Mouse (Mus musculus): Measurements from ENCODE around the gene Itpr2.

The Itpr2 gene

GRCm38 (mm10) chr6:146184771-146185170 is 317.3 kb downstream of the Itpr2 start:
- in situ Hi-C loops (cut with MboI, MseI), result loop anchor here (10.0 kb wide), 1 partner anchor 170 kb away; no protein-coding TSS in a partner anchor

DNA sequence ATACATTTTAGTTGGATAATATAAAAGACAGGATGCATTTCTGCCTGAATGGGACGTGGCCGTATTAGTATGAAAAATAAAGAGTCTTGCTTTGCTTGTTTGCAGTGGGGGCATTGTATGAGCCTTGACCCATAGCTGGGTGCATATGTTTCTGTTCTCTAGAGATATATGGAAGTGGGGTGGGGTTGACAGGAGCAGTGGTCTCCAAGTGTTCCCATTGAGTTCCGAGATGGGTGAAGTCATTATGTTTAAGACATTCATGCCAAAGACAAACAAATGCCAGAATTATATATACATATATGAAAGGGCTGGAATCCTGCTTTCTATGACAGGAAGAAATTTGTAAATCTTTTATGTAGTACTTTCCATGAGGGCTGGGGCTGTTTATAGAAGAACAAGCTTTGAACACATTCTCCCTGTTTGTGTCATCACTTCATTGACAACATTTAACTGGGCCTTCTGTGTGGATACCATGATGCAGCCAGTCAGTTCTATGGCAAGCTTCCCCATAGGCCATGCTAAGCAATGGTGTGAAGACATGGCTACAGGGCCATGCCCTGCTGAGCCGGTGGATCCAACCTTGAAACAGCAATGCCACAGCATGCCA is 327.3 kb downstream of the Itpr2 start:
- in situ Hi-C loops (cut with MboI, MseI), result no loop called here

DNA sequence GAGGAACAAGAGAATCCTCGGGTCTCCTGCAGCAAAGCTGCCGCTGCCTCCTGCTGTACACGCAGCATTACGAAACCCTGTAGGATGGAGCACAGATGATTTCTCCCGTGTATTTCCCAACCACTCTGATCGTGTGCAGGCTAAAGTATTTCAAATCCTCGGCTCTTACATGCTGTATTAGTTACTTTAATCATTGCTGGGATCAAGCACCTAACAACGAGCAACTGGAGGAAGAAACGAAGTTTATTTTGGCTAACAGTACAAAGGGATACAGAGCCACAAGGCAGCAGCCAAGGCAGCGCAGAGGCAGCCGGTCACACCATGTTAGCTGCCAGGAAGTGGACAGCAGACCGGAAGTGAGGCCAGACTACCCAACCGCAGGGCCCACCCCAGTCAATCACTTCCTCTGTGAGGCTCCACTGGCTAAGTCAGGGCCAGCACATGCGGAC is 331.4 kb downstream of the Itpr2 start:
- in situ Hi-C loops (cut with MboI, MseI), result no loop called here

GRCm38 (mm10) chr6:146167207-146167606 is 334.8 kb downstream of the Itpr2 start:
- in situ Hi-C loops (cut with MboI, MseI), result no loop called here

DNA sequence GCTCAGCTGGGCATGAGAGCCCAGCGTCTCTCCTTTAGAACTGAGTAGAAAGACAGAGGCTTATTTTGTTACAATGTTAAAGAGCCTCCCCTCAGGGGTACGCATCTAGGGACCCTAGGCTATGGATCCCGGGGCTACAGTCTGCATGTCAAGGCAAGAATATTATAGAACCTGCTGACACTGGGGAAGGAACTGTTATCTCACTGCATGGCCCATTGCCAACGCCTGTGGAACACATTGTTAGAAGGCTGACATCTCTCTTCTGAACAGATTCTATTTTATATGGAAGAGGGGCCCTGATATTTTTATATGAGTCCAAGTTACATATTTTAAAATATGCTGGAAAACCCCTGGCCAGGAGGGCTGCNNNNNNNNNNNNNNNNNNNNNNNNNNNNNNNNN is 342.4 kb downstream of the Itpr2 start:
- in situ Hi-C loops (cut with MboI, MseI), result loop anchor here (10.0 kb wide), 1 partner anchor 145 kb away; no protein-coding TSS in a partner anchor

DNA sequence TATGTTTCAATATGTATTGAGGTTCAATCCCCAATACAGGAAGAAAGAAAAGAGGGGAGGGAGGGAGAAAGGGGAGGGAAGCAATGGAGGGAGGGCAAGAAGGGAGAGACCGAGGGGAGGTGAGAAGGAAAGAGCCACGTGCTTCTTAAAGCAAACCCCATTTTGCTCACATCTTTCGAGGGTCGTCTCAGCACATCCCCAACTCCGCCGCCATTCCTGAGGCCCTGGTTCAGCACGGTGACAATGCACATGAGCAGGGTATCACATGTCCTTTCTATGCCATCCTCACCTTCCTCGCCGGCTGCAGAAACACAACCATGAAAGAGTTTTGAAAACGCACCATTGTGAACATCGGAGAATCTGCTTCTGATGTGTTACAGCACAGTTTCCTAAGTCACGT is 343.3 kb downstream of the Itpr2 start:
- in situ Hi-C loops (cut with MboI, MseI), result loop anchor here (10.0 kb wide), 1 partner anchor 144 kb away; no protein-coding TSS in a partner anchor

DNA sequence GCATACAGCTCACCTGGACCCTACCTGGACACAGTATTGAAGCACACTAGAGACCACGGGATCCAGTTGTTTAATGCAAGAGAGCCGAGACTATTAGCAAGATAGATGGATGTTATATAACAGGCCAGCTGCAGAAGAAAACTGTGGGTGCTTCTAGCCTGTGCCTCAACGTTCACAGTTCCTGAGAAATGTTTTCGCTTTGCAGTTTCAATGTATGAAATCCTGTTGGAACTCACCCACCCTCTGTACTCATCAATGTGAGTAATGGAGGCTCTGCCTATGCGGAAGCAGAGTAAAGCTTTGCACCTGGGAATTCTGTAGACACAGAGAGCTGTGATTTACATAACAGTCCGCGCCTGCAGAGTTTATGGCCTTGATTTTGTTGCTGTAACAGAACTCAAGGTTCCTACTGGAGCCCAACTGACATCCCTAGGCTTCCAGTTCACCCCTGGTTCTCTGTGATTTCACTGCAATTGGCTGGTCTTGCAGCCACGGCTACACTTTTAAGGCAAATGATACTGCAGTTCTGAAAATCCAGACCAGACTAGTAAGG is 344.0 kb downstream of the Itpr2 start:
- in situ Hi-C loops (cut with MboI, MseI), result loop anchor here (10.0 kb wide), 1 partner anchor 143 kb away; no protein-coding TSS in a partner anchor

DNA sequence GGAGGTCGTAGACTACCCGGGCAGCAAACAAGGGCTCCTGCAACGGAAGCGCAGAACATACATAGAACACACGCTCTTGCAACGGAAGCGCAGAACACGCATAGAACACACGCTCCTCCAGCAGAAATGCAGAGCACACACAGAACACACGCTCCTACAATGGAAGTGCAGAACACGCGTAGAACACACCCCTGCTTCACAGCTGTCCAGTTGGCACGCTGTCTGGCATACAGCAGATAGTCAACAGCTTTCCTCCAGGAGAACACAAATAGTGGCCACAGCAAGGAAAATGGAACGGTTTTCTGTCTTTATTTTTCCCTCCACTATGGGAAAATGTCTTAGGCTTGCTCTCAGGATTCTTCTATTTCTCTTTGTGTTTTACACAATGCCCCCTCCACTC is 344.9 kb downstream of the Itpr2 start:
- in situ Hi-C loops (cut with MboI, MseI), result loop anchor here (10.0 kb wide), 1 partner anchor 142 kb away; no protein-coding TSS in a partner anchor

DNA sequence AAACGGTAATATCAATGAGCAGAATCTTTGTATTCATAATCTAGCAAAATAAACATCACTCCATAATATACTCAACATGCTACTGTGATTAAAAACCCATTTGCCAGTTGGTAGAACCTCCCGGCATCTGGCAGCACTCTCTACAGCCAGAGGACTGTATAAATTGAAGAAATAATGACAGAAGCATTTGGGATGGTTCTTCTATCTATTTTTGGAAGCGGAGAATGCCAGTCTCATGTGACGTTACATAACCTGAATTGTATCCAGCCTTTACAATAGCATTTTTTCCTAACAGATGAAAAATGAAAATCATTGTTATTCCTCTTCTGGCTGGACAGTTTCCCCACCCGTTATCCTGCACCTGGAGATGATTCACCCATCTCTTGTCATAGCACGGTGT is 345.5 kb downstream of the Itpr2 start:
- in situ Hi-C loops (cut with MboI, MseI), result loop anchor here (10.0 kb wide), 1 partner anchor 142 kb away; no protein-coding TSS in a partner anchor

DNA sequence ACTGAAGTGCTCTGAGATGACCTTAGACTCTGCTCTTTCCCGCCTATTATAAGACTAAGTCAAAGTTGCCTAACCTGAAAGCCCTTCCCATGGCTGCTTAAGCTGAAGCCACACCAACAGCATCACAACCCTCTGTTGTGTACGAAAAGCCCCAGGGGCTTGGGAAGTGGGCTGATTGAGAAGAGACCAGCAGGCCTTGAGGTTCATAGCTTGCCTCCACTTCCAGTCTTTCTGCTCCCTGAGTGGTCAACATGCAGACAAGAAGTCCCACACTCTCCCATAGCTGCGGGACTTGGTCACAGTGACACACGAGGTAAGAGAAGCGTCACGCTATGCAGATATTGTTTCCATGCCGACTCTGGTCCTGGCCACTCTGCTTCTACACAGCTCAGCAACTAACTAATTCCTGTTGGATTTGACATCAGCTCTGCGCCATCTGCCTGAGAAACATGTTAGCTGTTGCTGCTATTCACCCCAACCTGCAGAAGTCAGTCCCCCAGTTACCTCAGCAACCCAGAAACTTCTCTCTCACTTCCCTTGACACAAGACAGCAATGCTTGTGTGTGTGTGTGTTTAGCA is 346.8 kb downstream of the Itpr2 start:
- in situ Hi-C loops (cut with MboI, MseI), result loop anchor here (10.0 kb wide), 1 partner anchor 140 kb away; no protein-coding TSS in a partner anchor

- in situ Hi-C loops (cut with MboI, MseI), result loop anchor here (10.0 kb wide), 1 partner anchor 138 kb away; no protein-coding TSS in a partner anchor
Observed at GRCm38 (mm10) chr6:146152843-146153242, 349.2 kb downstream of the Itpr2 start.

DNA sequence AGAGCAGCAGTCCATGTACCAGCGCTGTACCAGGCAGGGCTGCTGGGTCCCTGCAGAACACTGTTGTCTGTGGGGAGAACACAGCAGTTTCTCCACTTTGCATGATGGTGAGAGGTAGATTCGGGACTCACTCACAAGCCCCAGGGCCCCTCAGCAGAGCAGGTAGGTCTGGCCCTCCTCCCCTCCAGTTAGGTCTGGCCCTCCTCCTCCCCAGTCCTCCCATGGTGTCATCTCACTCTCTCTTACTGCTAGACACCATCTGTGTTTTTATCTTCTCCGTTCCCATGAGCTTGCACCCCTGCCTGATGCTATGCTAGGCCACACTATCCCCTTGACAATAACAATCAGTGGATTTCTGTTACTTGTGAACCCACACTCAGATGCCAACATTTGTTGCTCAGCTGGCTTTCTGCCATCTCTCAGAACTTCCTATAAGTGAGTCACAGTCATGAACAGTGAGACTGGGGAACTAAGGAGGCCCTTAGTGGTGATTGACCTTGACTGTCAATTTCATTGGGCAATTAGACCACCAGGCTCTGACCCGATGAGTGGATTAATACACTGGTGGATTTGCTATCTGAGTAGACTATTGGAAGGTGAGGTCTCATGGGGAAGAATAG is 360.9 kb downstream of the Itpr2 start:
- in situ Hi-C loops (cut with MboI, MseI), result no loop called here

DNA sequence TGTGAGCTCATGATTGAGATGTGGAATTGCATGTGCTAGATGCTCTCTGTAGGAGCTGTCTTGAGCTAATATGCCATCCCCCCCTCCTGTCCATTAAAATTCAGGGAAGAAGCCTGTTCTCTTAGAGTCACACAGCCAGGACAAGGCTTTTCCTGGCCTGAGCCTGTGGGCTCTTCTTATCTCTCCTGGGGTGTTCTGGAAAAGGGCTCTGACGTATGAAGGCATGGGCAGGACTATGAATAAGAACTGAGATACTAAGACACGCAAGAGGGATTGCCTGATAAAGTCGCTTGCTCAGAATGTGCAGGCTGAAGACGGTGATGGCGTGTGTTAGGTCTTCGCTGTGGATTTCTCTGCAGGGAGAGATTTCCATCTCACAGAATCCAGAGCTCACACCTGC is 361.9 kb downstream of the Itpr2 start:
- in situ Hi-C loops (cut with MboI, MseI), result no loop called here

DNA sequence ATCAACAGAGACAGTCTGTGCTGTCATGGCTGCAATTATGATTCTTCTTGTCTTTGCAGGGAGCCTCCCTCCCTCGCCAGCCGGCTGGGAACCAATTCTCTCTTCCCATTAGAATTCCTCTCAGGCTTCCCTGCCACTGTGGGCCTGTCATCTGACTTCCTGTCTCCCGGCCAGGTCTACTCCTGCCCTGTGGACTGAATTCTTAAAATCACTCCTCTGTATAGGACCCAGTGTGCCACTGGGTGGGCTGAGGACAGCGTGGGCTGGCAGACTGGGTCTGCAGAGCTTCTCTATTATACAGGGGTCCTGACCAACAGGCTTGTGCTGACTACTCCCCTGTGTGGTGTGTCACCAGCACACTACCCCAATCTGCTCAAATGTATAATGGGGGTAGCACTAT is 365.4 kb downstream of the Itpr2 start:
- in situ Hi-C loops (cut with MboI, MseI), result no loop called here

- in situ Hi-C loops (cut with MboI, MseI), result no loop called here
Observed at GRCm38 (mm10) chr6:146136244-146136643, 365.8 kb downstream of the Itpr2 start.

DNA sequence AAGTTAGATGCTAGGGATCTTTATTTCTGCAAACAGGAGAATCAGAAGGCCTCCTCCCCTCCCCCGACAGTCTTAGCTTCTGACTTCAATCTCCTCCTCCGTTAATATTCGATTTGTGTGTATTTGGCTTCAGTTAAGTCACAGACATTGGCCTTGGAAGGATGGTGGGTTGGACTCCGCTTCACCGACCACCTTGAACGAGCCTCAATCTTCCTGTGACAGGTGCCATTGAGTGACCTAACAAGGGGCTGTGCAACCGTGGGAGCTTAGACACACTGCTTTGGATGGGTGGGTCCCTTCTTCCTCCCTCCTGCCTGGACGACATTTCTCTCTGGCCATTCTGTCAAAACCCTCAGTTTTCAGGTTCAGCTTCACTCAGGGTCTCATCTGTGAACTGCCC is 366.7 kb downstream of the Itpr2 start:
- in situ Hi-C loops (cut with MboI, MseI), result no loop called here

DNA sequence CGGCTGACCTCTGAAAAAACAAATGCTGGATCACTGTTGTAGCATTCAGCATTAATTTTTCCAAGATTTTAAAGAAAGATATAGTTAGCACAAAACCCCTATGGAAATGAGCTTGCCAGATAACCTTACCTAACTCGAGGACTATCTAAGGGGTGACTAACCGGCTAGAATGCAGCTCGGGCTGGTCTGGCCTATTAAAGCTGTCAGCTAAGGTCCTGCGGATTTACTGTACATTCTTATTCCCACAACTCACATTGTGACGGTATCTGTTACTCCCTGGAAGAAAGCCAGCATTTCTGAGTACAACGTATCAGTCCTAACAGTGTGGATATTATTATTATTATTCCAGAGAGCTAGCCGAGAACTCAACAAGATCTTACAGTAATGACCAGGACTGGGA is 368.1 kb downstream of the Itpr2 start:
- in situ Hi-C loops (cut with MboI, MseI), result no loop called here

- in situ Hi-C loops (cut with MboI, MseI), result no loop called here
Observed at GRCm38 (mm10) chr6:146129066-146129465, 373.0 kb downstream of the Itpr2 start.

DNA sequence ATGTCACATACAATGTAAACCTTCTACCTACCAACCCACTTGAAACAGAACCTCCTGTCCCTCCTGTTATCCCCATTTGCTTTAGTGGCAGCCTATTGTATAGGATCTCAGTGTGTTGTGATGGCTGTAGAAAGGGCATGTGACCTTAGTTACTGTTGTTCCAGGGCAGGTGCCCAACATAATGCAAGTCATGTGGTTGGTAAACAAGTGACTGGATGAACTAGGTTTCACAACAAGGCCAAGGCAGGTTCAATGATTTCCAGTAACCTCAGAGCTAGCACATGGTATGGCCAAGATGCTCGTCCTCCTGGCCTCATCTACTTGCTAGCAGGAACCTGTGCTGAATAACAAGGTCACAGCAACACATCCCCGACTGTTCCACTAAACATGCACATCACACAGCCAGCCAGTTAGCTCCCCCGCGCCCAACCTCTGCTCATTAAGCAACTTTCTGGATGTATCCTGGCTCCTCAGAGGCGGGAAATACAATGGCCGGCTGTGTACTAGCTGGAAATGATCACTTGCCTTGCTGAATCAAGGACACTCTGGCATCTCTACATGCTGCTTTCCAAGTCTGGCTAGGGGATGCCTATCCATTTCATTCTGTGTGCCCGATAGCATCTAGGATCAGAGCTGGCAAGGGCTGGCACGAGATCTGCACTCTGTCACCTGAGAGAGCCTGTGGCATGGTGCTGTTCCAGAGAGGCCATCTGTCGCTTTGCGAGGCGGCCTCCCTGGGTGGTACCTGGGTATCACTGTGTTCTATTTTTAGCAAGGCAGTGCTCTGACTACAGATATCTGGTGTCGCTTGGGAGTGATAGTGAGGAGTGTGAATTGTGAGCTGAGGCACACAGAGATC is 375.0 kb downstream of the Itpr2 start:
- in situ Hi-C loops (cut with MboI, MseI), result no loop called here

DNA sequence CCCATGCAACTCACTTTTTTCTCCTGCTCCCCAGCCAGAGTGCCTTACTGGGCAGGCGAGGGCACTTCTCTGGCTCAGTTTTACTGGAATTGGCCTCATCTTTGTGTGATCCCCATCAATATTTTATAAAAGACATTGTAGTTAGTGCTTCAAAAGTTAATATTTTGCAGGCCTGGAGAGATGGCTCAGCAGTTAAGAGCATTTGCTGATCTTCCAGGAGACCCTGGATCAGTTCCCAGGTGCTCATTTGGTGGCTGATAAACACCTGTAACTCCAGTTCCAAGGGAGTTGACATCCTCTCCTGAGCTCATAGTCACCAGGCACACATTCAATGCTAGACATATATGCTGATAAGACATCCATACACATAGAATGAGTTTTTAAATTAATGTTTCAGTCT is 376.4 kb downstream of the Itpr2 start:
- in situ Hi-C loops (cut with MboI, MseI), result no loop called here

- in situ Hi-C loops (cut with MboI, MseI), result no loop called here
Observed at GRCm38 (mm10) chr6:146124479-146124878, 377.5 kb downstream of the Itpr2 start.
